ENCODE assay signal across 17 mouse cellular contexts in genomic region chr10:96486724-96487123, GRCm38 (mm10).
"Had no signal": no experiment of that assay in that cellular context is flagged by ENCODE, and none has a peak within 500 bp of the region (broad histone marks: within the 10 kb centered on the region; RNA-seq: fewer than 3 reads in every experiment).

No protein-coding gene starts in this region.

- DNase-seq: left cerebral cortex, postnatal 4 days; liver; liver, embryonic 13.5 days; liver, postnatal 0 days; lung, adult 18-20 months; lung, adult 2 months; lung, embryonic 14.5 days; lung, postnatal 10 days; lung, postnatal 14 days; lung, postnatal 36 days; lung, postnatal 4 days; midbrain, embryonic 14.5 days had no signal

- ATAC-seq: liver, embryonic 12.5 days; liver, postnatal 0 days; lung, postnatal 0 days; midbrain, embryonic 13.5 days; midbrain, embryonic 15.5 days; midbrain, embryonic 16.5 days had no signal
